Mouse (Mus musculus) lung, adult 10 weeks (tissue): ENCODE results near the gene Nbdy. TPM values are rescaled to one million over a fixed set of nuclear protein-coding genes. Genes with fewer than 3 reads are reported as not detected.

Source experiments
- polyA plus RNA-seq: library from polyadenylated mRNA; stranded (reverse); fragments of 350-450 nt; fragmentation: Illumina TruSeq; extraction: RNeasy Lipid Tissue Mini Kit (QIAGEN cat#74804); gene quantifications from one replicate; pipeline ENCODE4 v1.2.3, GENCODE M21; 2014; ENCODE audit warnings: low read depth, low replicate concordance; ENCODE audit not compliant: insufficient read depth

Gene Nbdy
- polyA plus RNA-seq, result 54.8 TPM

DNA sequence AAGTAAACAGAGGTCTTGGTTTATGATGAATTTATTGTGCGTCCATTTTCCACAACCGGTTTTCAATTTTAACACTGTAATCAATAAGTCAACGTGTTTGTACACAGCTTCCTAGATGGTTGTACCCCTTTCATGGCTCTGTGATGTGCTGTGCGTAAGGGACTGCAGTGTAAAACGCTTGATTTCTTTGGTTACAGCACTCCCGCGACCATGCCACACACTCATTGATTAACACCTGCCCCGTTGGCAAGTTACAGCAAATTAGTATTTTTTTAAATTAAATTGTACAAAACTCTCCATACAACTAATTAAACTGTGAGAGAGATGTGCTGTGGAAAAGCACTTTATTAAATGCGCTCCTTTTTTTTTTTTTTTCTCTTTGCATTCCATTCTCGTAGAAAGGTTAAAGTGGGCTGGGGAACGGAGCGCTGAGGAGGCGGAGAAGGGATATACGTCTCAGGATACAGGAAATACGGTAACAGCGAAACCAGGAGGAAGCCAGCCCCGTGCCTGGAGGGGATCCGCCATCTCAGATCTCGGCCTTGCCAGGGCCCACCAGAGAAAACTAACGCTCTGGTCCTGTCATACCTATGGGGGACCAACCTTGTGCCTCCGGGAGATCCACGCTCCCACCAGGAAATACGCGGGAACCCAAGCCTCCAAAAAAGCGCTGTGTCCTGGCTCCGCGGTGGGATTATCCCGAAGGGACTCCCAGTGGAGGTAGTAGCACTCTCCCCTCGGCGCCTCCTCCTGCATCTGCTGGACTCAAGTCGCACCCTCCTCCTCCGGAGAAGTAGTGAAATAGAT lies at the start of gene Nbdy:
Gene Nbdy (plus strand): TSS at position 481 of the 807 bp plus-strand sequence.

DNA sequence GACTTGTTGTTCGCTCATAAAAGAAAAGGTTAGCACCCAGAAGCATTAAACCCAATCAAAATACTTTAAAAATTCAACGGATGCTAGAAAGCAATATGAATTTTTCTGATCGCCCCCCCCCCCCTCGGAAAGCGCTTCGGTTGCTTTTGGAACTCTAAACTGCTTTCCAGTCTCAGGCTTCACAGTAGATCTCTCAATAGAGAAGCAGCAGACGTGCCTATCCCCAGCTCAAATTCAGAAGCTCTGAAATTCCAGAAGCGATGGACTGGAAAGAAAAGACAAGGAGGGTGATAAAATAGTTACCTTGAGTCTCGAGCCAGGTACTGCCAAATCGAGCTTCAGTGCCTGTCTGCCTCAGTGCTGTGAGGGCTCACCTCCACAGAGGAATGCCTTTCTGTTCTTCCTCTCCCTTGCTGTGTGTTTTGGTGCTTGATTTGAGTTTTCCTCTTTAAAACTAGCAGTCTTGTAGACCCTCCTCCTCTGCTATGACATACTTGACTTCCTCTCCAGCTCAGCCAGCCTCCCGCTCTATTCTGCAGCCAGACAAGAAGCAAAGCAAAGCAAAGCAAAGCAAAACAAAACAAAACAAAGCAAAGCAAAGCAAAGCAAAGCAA lies 27.5 kb upstream of the Nbdy start, which contains the start of gene Kctd12b:
Gene Kctd12b (minus strand): TSS at position 610 of the 614 bp plus-strand sequence.

Other genes with a start within 250 kb of the Nbdy start
- 15.9 TPM for gene Ubqln2, start 225.4 kb upstream of the Nbdy start, polyA plus RNA-seq
- gene Cypt3, start 165.0 kb upstream of the Nbdy start, polyA plus RNA-seq, result not detected
- gene Kctd12b, start 27.2 kb upstream of the Nbdy start, polyA plus RNA-seq, result 3.7 TPM
- 1.9 TPM for gene Spin2c, start 108.6 kb downstream of the Nbdy start, polyA plus RNA-seq